Mouse (Mus musculus) neutrophil, adult 5-6 weeks (primary cell): Measurements from ENCODE around the gene Celsr2. TPM values are rescaled to one million over a fixed set of nuclear protein-coding genes. Genes with fewer than 3 reads are reported as not detected.

ENCODE experiments used
- ATAC-seq: fragments of 151-379, 151-347 bp; 2 replicates; pipeline ENCODE4 v1.8.0; 2017; ENCODE audit warnings: mild to moderate bottlenecking, moderate TSS enrichment; ENCODE audit not compliant: insufficient number of reproducible peaks, poor library complexity, low FRiP score, severe bottlenecking; ENCODE audit errors: extremely low read depth
- total RNA-seq: library from RNA; stranded (forward); fragments of 200-1000 nt; gene quantifications from 2 replicates; pipeline ENCODE4 v1.2.3, GENCODE M21; 2017

Celsr2 gene
- total RNA-seq, 1 experiment from 2014 or later: 1.6 TPM

- ATAC-seq: no peak
Measured at GRCm38 (mm10) chr3:108341040-108341439, 74.3 kb downstream of the Celsr2 start.

Other genes starting within 250 kb of the Celsr2 start
- gene Amigo1, start 229.2 kb downstream of the Celsr2 start, total RNA-seq: 1.3 and 1.6 TPM in 2 replicates
- gene Cyb561d1, start 214.3 kb downstream of the Celsr2 start, total RNA-seq: 26.8 and 29.0 TPM in 2 replicates
- 5.8 and 7.3 TPM in 2 replicates for gene Atxn7l2, start 204.6 kb downstream of the Celsr2 start, total RNA-seq
- not detected in 2 replicates for gene Sypl2, start 188.9 kb downstream of the Celsr2 start, total RNA-seq
- 54.4 and 69.7 TPM in 2 replicates for gene Psma5, start 158.6 kb downstream of the Celsr2 start, total RNA-seq
- 24.7 and 26.2 TPM in 2 replicates for gene Sort1, start 131.5 kb downstream of the Celsr2 start, total RNA-seq
- gene Mybphl, start 50.6 kb downstream of the Celsr2 start, total RNA-seq: not detected in 2 replicates
- gene Psrc1, start 31.7 kb downstream of the Celsr2 start, total RNA-seq: 0.35 and 1.7 TPM in 2 replicates
- gene Sars, start 29.7 kb upstream of the Celsr2 start, total RNA-seq: 148 and 192 TPM in 2 replicates
- gene 1700013F07Rik, start 118.6 kb upstream of the Celsr2 start, total RNA-seq: not detected in 2 replicates
- gene 5330417C22Rik, start 121.0 kb upstream of the Celsr2 start, total RNA-seq: 0.12 TPM in 1 of 2 replicates, not detected in the other
- 65.3 and 66.4 TPM in 2 replicates for gene Tmem167b, start 146.9 kb upstream of the Celsr2 start, total RNA-seq
- gene Taf13, start 156.1 kb upstream of the Celsr2 start, total RNA-seq: 46.6 and 46.7 TPM in 2 replicates
- gene Wdr47, start 175.7 kb upstream of the Celsr2 start, total RNA-seq: 29.6 and 38.4 TPM in 2 replicates
- 68.9 and 74.0 TPM in 2 replicates for gene Clcc1, start 238.4 kb upstream of the Celsr2 start, total RNA-seq